Mouse (Mus musculus): ENCODE measurements around the gene Gm45785.
"Not testable (repeated sequence)": the region's sequence is repeated elsewhere in the genome, so short reads cannot be mapped to it uniquely, and the experiment has no call there.

Gene Gm45785

GRCm38 (mm10) chr7:140855860-140856784 is at the start of gene Gm45785:
TSS of gene Gm45785 (minus strand) at chr7:140856331.
- in situ Hi-C loops (cut with MboI, MseI), result no loop called here

- in situ Hi-C loops (cut with MboI, MseI), result no loop called here
Observed at GRCm38 (mm10) chr7:140905642-140906081, 49.5 kb upstream of the Gm45785 start.

- in situ Hi-C loops (cut with MboI, MseI), result loop anchor here (5.0 kb wide), 1 partner anchor 61 kb away; no protein-coding TSS in a partner anchor
Observed at GRCm38 (mm10) chr7:140903212-140903611, 47.1 kb upstream of the Gm45785 start.

- in situ Hi-C loops (cut with MboI, MseI), result loop anchor here (5.0 kb wide), 1 partner anchor 60 kb away; no protein-coding TSS in a partner anchor
Observed at GRCm38 (mm10) chr7:140902036-140902875, 46.1 kb upstream of the Gm45785 start.

- in situ Hi-C loops (cut with MboI, MseI), result loop anchor here (5.0 kb wide), 1 partner anchor 58 kb away; no protein-coding TSS in a partner anchor
Observed at GRCm38 (mm10) chr7:140900220-140900619, 44.1 kb upstream of the Gm45785 start, which contains the start of gene Cox8b. TSS of gene Cox8b (minus strand) at chr7:140900446.

- in situ Hi-C loops (cut with MboI, MseI), result no loop called here
Observed at GRCm38 (mm10) chr7:140899121-140899520, 43.0 kb upstream of the Gm45785 start.

GRCm38 (mm10) chr7:140897863-140898262 is 41.7 kb upstream of the Gm45785 start:
- in situ Hi-C loops (cut with MboI, MseI), result no loop called here

GRCm38 (mm10) chr7:140894611-140895010 is 38.5 kb upstream of the Gm45785 start:
- in situ Hi-C loops (cut with MboI, MseI), result no loop called here

- in situ Hi-C loops (cut with MboI, MseI), result no loop called here
Observed at GRCm38 (mm10) chr7:140894031-140894430, 37.9 kb upstream of the Gm45785 start.

- in situ Hi-C loops (cut with MboI, MseI), result not testable (repeated sequence)
Observed at GRCm38 (mm10) chr7:140890636-140891035, 34.5 kb upstream of the Gm45785 start.

GRCm38 (mm10) chr7:140882469-140882803 is 26.3 kb upstream of the Gm45785 start:
- in situ Hi-C loops (cut with MboI, MseI), result loop anchor here (10.0 kb wide), 1 partner anchor 748 kb away; the partner anchor contains the start of gene Mtg1

- in situ Hi-C loops (cut with MboI, MseI), result loop anchor here (10.0 kb wide), 1 partner anchor 747 kb away; the partner anchor contains the start of gene Mtg1
Observed at GRCm38 (mm10) chr7:140881696-140882468, 25.8 kb upstream of the Gm45785 start, which contains the start of the genes Psmd13 and Sirt3. TSS of gene Psmd13 (plus strand) at chr7:140881968. TSS of gene Sirt3 (minus strand) at chr7:140882309.

GRCm38 (mm10) chr7:140880865-140881515 is 24.9 kb upstream of the Gm45785 start:
- in situ Hi-C loops (cut with MboI, MseI), result loop anchor here (10.0 kb wide), 1 partner anchor 746 kb away; the partner anchor contains the start of gene Mtg1

- in situ Hi-C loops (cut with MboI, MseI), result loop anchor here (10.0 kb wide), 1 partner anchor 746 kb away; the partner anchor contains the start of gene Mtg1
Observed at GRCm38 (mm10) chr7:140880419-140880818, 24.3 kb upstream of the Gm45785 start.

- in situ Hi-C loops (cut with MboI, MseI), result no loop called here
Observed at GRCm38 (mm10) chr7:140879355-140879754, 23.2 kb upstream of the Gm45785 start.

GRCm38 (mm10) chr7:140877364-140877763 is 21.2 kb upstream of the Gm45785 start:
- in situ Hi-C loops (cut with MboI, MseI), result no loop called here

GRCm38 (mm10) chr7:140874224-140874623 is 18.1 kb upstream of the Gm45785 start:
- in situ Hi-C loops (cut with MboI, MseI), result no loop called here

GRCm38 (mm10) chr7:140864761-140865160 is 8.6 kb upstream of the Gm45785 start:
- in situ Hi-C loops (cut with MboI, MseI), result no loop called here

- in situ Hi-C loops (cut with MboI, MseI), result no loop called here
Observed at GRCm38 (mm10) chr7:140860728-140861127, 4.6 kb upstream of the Gm45785 start.

- in situ Hi-C loops (cut with MboI, MseI), result no loop called here
Observed at GRCm38 (mm10) chr7:140859997-140860396, 3.9 kb upstream of the Gm45785 start.
